Mouse (Mus musculus) limb, embryonic 12.5 days (tissue): ENCODE results near the gene Gosr2. TPM values are rescaled to one million over a fixed set of nuclear protein-coding genes. Genes with fewer than 3 reads are reported as not detected.
"Not testable (repeated sequence)": the region's sequence is repeated elsewhere in the genome, so short reads cannot be mapped to it uniquely, and the experiment has no call there.

Experiments
- ATAC-seq: fragments of 200-750 bp; cut with Nextera tagmentation; 2 replicates; pipeline ENCODE4 v1.8.0; 2017; ENCODE audit warnings: low read depth, moderate TSS enrichment; ENCODE audit not compliant: insufficient number of reproducible peaks, insufficient read depth, low FRiP score, low TSS enrichment
- H3K27ac ChIP-seq: fragments of 300-500 bp; sonication (generic); 2 replicates; pipeline ENCODE4 v1.5.1; 2016; ENCODE audit warnings: mild to moderate bottlenecking, moderate library complexity
- H3K27me3 ChIP-seq: fragments of 300-500 bp; sonication (generic); 2 replicates; pipeline ENCODE4 v1.6.1; 2016; ENCODE audit warnings: mild to moderate bottlenecking, moderate library complexity
- H3K36me3 ChIP-seq: fragments of 300-500 bp; sonication (generic); 2 replicates; pipeline ENCODE4 v1.6.1; 2016; ENCODE audit warnings: mild to moderate bottlenecking, moderate library complexity
- H3K4me1 ChIP-seq: fragments of 300-500 bp; sonication (generic); replicated peaks from 2 replicates; pipeline ENCODE4 v1.6.1; 2016
- H3K4me2 ChIP-seq: fragments of 300-500 bp; sonication (generic); 2 replicates; pipeline ENCODE4 v1.6.1; 2016; ENCODE audit warnings: mild to moderate bottlenecking, moderate library complexity
- H3K4me3 ChIP-seq: fragments of 300-500 bp; sonication (generic); replicated peaks from 2 replicates; pipeline ENCODE4 v1.5.1; 2016; ENCODE audit warnings: mild to moderate bottlenecking
- H3K9ac ChIP-seq: fragments of 300-500 bp; sonication (generic); replicated peaks from 2 replicates; pipeline ENCODE4 v1.6.1; 2016; ENCODE audit warnings: mild to moderate bottlenecking, moderate library complexity
- H3K9me3 ChIP-seq: fragments of 300-500 bp; sonication (generic); 2 replicates; pipeline ENCODE4 v1.6.1; 2016; ENCODE audit warnings: mild to moderate bottlenecking, moderate library complexity
- WGBS: fragments of 180-500 bp; shearing (Covaris S2); methylation state at CpG from one replicate; pipeline ENCODE4 v1.1.7; 2016; 5-methylcytosine and 5-hydroxymethylcytosine counted together
- polyA plus RNA-seq: library from polyadenylated mRNA; unstranded; fragments of >200 nt; fragmentation: Nextera tagmentation; extraction: Ambion mirVana; gene quantifications from 2 replicates; pipeline ENCODE4 v1.2.1, GENCODE M21; 2016

Gosr2 gene
- polyA plus RNA-seq, 1 experiment from 2014 or later = 90.1 TPM

GRCm38 (mm10) chr11:103688980-103689378, 8.7 kb downstream of the Gosr2 start:
- ATAC-seq = no peak
- Histone ChIP-seq H3K27ac (no peak overlapping the region), H3K36me3 (peaks cover 52% of the 10 kb centered on the region), H3K4me2 (no peak overlapping the region), H3K9ac (no peak overlapping the region), H3K9me3 (no peaks in the 10 kb centered on the region), H3K4me3 (no peak overlapping the region), H3K4me1 (no peaks in the 10 kb centered on the region), H3K27me3 (no peaks in the 10 kb centered on the region)
- 14% methylated on average over 3 of the region's 3 CpGs for WGBS

DNA sequence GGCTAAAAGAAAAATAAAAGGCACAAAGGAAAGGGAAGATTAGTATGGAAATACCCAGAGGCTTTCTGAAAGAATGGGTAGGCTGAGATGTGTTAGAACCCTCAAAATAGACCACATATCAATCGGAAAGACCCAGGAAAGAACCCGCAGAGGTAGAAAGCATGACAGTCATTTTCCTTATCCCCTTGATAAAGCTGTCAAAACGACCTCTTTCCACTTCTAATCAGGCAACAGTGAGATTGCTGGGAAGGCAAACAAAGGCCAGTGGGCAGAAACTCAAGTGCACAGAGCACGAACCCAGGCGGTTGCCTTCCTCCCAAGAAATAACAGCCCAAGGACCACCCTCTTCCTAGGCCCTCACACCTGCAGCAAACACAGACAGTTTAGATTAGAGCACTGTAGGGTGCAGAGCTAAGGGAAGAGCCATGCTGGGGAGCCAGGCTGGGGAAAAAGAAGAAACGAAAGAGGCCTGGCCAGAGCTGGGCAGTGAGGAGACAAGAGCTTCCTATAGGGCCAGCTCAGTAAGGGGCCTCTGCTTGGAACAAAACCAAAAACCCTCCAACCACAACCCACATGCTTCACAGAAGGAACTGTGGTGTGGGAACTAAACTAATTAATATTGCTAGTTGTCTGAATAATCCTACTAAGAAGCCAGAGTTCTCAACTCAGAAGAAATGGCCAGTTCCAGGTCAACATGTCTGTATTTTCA, 9.3 kb downstream of the Gosr2 start:
- H3K9ac ChIP-seq = no peak overlapping the region
- peaks cover 58% of the 10 kb centered on the region for H3K36me3 ChIP-seq
- H3K9me3 ChIP-seq = no peaks in the 10 kb centered on the region
- WGBS = 74% methylated on average over 6 of the region's 6 CpGs
- no peak overlapping the region for H3K4me2 ChIP-seq
- no peaks in the 10 kb centered on the region for H3K4me1 ChIP-seq
- no peak overlapping the region for H3K4me3 ChIP-seq
- no peak for ATAC-seq
- no peaks in the 10 kb centered on the region for H3K27me3 ChIP-seq
- H3K27ac ChIP-seq = no peak overlapping the region

DNA sequence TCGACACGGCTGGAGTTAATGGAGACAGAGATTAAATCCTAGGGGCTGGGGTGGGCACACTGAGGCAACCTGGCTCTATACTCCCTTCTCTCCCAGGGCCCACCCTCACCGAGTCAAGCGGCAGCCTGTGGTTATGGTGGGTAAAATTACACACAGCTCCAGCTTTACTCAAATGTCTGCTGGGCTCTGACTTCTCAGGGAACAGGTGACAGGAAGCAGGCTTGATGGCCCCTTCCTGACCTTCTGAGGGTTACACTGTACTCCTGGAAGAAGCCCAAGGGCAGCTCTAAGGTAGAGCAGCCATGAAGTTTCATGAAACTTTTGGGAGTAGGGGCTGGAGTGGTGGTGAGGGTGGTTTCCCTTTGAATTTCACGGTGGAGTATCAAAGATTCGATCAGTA, 11.0 kb downstream of the Gosr2 start:
- Histone ChIP-seq H3K36me3 (peaks cover 75% of the 10 kb centered on the region), H3K27me3 (no peaks in the 10 kb centered on the region), H3K4me3 (no peak overlapping the region), H3K4me1 (no peaks in the 10 kb centered on the region), H3K27ac (no peak overlapping the region), H3K9me3 (no peaks in the 10 kb centered on the region), H3K9ac (no peak overlapping the region), H3K4me2 (no peak overlapping the region)
- ATAC-seq = no peak
- WGBS = 76% methylated on average over 6 of the region's 6 CpGs

GRCm38 (mm10) chr11:103685261-103685736, 12.4 kb downstream of the Gosr2 start:
- Histone ChIP-seq H3K9me3 (no peaks in the 10 kb centered on the region), H3K9ac (no peak overlapping the region), H3K36me3 (peaks cover 89% of the 10 kb centered on the region), H3K27ac (no peak overlapping the region), H3K27me3 (no peaks in the 10 kb centered on the region), H3K4me2 (no peak overlapping the region), H3K4me3 (no peak overlapping the region), H3K4me1 (no peaks in the 10 kb centered on the region)
- no peak for ATAC-seq
- WGBS = 94% methylated on average over 7 of the region's 7 CpGs

DNA sequence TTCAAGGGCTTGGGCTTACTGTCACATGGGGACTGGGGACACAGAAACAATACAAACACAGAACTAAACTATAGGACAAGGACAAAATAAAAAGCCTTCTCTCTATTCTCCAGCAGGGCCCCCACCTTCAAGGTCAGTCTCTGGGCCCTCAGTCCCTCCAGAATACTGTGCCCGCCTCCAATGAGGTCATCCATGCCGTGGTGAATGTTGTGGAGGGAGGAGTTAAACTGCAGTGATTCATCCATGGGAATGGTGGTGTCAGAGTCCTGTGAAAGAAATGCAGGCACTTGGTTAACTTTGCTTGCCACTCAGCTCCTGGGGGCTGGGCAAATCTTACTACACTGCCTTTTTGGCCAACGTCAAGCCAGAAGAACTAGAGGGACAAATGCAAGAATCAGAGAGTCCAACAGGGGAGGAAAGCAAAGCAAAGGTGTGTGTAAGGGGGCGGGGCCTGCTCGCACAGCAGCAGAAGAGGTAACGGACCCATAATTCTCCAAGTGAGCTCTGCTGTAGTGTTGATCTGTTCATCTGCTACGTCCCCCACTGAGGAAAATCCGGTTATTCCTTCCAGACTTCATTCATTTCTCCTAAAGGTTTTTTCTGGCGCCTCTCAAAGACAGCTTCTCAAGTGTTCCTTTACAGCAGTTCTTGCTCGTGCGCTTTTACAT, 13.9 kb downstream of the Gosr2 start:
- H3K4me3 ChIP-seq = no peak overlapping the region
- H3K4me2 ChIP-seq = no peak overlapping the region
- no peak overlapping the region for H3K9ac ChIP-seq
- WGBS = 88% methylated on average over 11 of the region's 11 CpGs
- H3K27ac ChIP-seq = no peak overlapping the region
- ATAC-seq = no peak
- H3K9me3 ChIP-seq = no peaks in the 10 kb centered on the region
- no peaks in the 10 kb centered on the region for H3K27me3 ChIP-seq
- H3K36me3 ChIP-seq = peaks cover 98% of the 10 kb centered on the region
- no peaks in the 10 kb centered on the region for H3K4me1 ChIP-seq

DNA sequence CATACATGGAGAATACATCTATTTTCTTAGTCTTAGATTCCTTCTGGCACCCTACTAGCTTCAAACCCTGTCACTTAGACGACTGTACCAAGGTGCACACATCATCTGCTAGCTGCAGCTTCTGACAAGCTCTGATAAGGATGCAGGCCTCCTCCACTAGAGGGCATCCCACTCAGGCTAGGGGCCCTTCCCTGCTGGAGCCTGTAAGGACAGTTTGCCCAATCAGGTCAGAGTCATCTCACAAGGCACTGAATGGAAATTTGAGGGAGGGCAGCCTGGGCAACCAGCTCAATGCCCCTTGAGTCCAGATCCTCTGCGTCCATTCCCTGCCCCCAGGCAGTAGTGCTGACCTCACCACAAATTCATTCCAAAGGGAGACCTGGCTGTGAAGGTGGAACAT, 20.7 kb downstream of the Gosr2 start:
- H3K9ac ChIP-seq, H3K4me2 ChIP-seq, H3K9me3 ChIP-seq, H3K27me3 ChIP-seq, H3K4me1 ChIP-seq, H3K4me3 ChIP-seq, H3K27ac ChIP-seq, ATAC-seq: not testable (repeated sequence)
- peaks cover 64% of the 10 kb centered on the region for H3K36me3 ChIP-seq
- 40% methylated on average over 2 of the region's 2 CpGs for WGBS

DNA sequence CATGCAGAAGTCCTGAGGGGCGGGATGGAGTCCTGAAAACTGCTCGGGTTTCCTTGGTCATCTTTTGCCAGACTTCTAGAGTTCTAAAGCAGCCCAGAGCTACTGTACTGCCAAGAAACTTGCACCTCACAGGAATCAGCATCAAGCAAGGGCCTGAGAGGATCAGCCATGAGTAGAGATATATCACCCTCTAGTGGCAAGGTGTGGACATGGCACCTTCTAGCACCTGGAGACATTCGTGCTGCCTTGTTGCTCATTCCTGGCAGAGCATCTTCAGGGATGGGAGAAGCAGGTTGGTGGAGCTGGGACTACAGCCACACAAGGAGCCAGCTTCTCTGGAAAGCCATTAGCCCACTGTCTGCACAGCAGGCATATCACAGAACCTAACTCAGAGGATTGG, 22.1 kb downstream of the Gosr2 start:
- H3K27me3 ChIP-seq = no peaks in the 10 kb centered on the region
- H3K36me3 ChIP-seq = peaks cover 49% of the 10 kb centered on the region
- H3K9ac ChIP-seq = no peak overlapping the region
- no peak overlapping the region for H3K4me2 ChIP-seq
- ATAC-seq = no peak
- no peaks in the 10 kb centered on the region for H3K4me1 ChIP-seq
- H3K4me3 ChIP-seq = no peak overlapping the region
- 33% methylated on average over 3 of the region's 3 CpGs for WGBS
- no peaks in the 10 kb centered on the region for H3K9me3 ChIP-seq
- H3K27ac ChIP-seq = no peak overlapping the region

DNA sequence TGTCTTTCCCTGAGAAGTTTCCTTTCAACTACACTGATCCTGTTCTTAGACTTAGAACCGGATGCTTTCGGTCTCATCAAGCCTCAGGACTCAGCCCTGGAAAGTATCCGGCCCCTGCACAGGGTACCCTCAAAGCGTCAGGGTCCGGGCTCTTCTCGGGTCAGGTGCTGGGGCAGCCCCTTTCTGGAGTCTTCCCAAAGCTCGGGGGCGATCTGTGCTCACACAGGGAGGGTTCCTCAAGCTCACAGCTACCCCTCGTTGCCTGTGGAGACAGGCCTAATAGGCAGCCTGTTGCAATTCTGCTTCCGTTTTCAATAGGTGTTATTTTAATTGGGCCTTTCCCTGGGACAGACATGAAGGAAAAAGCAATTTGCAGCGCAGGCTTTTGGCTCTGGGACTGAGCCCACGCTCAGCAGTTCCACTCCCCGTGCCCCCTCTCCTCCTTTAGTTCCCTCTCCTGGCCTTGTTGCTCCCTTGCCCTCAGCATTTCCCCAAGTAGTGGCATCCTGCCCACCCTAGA, 30.7 kb downstream of the Gosr2 start:
- H3K4me1 ChIP-seq = peaks cover 19% of the 10 kb centered on the region
- H3K4me2 ChIP-seq = no peak overlapping the region
- WGBS = 37% methylated on average over 13 of the region's 13 CpGs
- no peak overlapping the region for H3K9ac ChIP-seq
- no peak for ATAC-seq
- no peak overlapping the region for H3K27ac ChIP-seq
- no peaks in the 10 kb centered on the region for H3K36me3 ChIP-seq
- peaks cover 8% of the 10 kb centered on the region; the same call in 1 of the 2 replicates for H3K27me3 ChIP-seq
- H3K9me3 ChIP-seq = no peaks in the 10 kb centered on the region
- no peak overlapping the region for H3K4me3 ChIP-seq

DNA sequence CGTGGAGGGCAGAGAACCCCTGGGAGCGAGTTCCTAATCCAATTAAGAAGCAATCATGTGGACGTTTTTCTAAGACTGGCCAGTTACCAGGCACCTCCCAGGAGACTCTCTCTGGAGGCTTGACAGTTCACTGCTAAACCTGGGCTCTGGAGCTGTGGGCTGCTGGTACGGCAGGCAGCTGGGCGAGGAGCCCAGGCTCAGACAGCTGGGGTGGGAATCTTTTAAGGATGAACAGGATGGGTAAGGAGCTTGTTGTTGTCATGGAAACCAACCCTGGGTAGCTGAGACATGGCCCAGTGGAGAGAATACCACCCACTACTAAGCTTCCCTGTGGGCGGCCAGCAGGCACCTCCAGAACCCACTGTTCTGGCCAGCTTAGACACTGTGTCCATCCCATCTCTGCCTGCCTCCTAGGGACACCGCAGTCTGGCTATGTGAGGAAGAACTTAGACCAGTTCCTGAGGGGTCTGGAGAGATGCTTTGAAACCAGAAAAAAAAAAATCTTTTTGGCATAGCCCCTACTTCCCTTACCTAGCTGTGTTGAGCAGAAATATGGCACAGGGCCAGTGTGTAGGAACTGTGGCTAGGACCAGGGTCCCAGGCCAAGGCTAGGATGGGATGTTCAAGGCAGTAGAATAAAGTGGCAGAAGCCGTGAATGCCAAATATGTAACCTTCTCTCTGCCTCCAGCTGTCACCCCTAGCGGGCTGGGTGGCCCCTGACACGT, 31.4 kb downstream of the Gosr2 start:
- H3K27me3 ChIP-seq = peaks cover 8% of the 10 kb centered on the region; the same call in 1 of the 2 replicates
- H3K27ac ChIP-seq = no peak overlapping the region
- ATAC-seq = no peak
- 38% methylated on average over 10 of the region's 10 CpGs for WGBS
- no peak overlapping the region for H3K9ac ChIP-seq
- H3K4me2 ChIP-seq = no peak overlapping the region
- H3K4me1 ChIP-seq = peaks cover 19% of the 10 kb centered on the region
- no peaks in the 10 kb centered on the region for H3K36me3 ChIP-seq
- H3K4me3 ChIP-seq = no peak overlapping the region
- H3K9me3 ChIP-seq = no peaks in the 10 kb centered on the region

DNA sequence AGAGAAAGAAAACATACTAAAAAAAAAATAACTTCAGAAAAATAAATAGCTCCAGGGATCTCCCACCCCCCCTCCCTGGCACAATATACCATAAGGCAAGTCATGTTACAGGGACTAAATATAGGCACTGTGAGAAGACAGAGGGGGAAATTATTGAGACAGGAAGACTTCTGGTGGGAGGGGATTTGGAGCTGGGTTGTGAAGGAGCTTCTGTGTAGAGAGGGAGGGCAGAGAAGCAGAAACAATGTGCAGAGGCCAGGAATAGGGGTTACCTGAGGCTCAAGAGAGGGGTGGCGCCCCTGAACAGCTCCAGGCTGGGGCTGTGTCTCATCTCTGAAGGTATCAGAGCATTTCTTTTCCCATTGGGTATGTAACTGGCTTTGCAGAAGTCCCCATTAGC, 32.0 kb downstream of the Gosr2 start:
- no peak overlapping the region for H3K4me2 ChIP-seq
- peaks cover 19% of the 10 kb centered on the region for H3K4me1 ChIP-seq
- H3K27me3 ChIP-seq = peaks cover 8% of the 10 kb centered on the region; the same call in 1 of the 2 replicates
- H3K9me3 ChIP-seq = no peaks in the 10 kb centered on the region
- no peak for ATAC-seq
- no peak overlapping the region for H3K4me3 ChIP-seq
- 77% methylated on average over 1 of the region's 1 CpGs for WGBS
- H3K36me3 ChIP-seq = no peaks in the 10 kb centered on the region
- H3K27ac ChIP-seq = no peak overlapping the region
- H3K9ac ChIP-seq = no peak overlapping the region

- Histone ChIP-seq H3K9me3 (no peaks in the 10 kb centered on the region), H3K4me1 (peaks cover 19% of the 10 kb centered on the region), H3K27me3 (peaks cover 10% of the 10 kb centered on the region), H3K9ac (no peak overlapping the region), H3K27ac (no peak overlapping the region), H3K4me3 (no peak overlapping the region), H3K36me3 (no peaks in the 10 kb centered on the region), H3K4me2 (no peak overlapping the region)
- ATAC-seq = no peak
- WGBS = 86% methylated on average over 8 of the region's 8 CpGs
Observed at GRCm38 (mm10) chr11:103663119-103663518, 34.6 kb downstream of the Gosr2 start.
